Mouse (Mus musculus) CH12.LX (cell line): ENCODE results near the gene Gpr39. TPM values are rescaled to one million over a fixed set of nuclear protein-coding genes. Genes with fewer than 3 reads are reported as not detected.

Experiments
- DNase-seq: peaks from one replicate; pipeline ENCODE4 v3.0.0-alpha.2; 2013; ENCODE audit errors: extremely low read depth
- H3K27ac ChIP-seq: 2 replicates; pipeline ENCODE4 v1.5.1; 2012; ENCODE audit warnings: low read depth, mild to moderate bottlenecking, control low read depth, moderate library complexity; ENCODE audit not compliant: insufficient read depth
- H3K27me3 ChIP-seq: replicated peaks from 2 replicates; pipeline ENCODE3; 2012; ENCODE audit warnings: inconsistent platforms
- H3K36me3 ChIP-seq, 2 experiments: replicated peaks in 1 of 2; 2 replicates each; pipeline versions ENCODE3 to v1.6.1; 2012; ENCODE audit warnings: inconsistent platforms in 1 of 2, low read length in 1 of 2, mild to moderate bottlenecking in 1 of 2, mixed read lengths in 1 of 2, moderate library complexity in 1 of 2; ENCODE audit not compliant: control insufficient read depth in 1 of 2, insufficient read depth in 1 of 2
- H3K4me1 ChIP-seq, 2 experiments: 2 replicates each; pipeline ENCODE4 v1.6.1; 2012; ENCODE audit warnings: inconsistent platforms in 1 of 2, moderate library complexity in 1 of 2; ENCODE audit not compliant: insufficient read depth in 2 of 2, control insufficient read depth in 1 of 2
- H3K4me2 ChIP-seq: 2 replicates; pipeline ENCODE4 v1.6.1; 2012; ENCODE audit warnings: low read depth, mild to moderate bottlenecking, control low read depth; ENCODE audit not compliant: poor library complexity, insufficient read depth, severe bottlenecking
- H3K4me3 ChIP-seq, 3 experiments: fragments of 150-350 bp in 1 of 3; sonication (generic) in 1 of 3; replicated peaks in 1 of 3; 2 replicates each; pipeline versions ENCODE3 to v1.5.1; 2011 to 2012; ENCODE audit warnings: low read depth in 2 of 3, low read length in 2 of 3, mild to moderate bottlenecking in 2 of 3, moderate library complexity in 2 of 3, control low read depth in 1 of 3, improper control_type of control experiment in 1 of 3, inconsistent platforms in 1 of 3, mixed read lengths in 1 of 3; ENCODE audit not compliant: poor library complexity in 1 of 3
- H3K79me2 ChIP-seq: replicated peaks from 2 replicates; pipeline ENCODE4 v1.6.1; 2012; ENCODE audit warnings: mild to moderate bottlenecking, moderate library complexity; ENCODE audit not compliant: control insufficient read depth, poor library complexity, insufficient read depth, severe bottlenecking; ENCODE audit errors: extremely low read depth
- H3K9ac ChIP-seq: 2 replicates; pipeline ENCODE4 v1.6.1; 2012; ENCODE audit warnings: low read depth, mild to moderate bottlenecking, control low read depth, moderate library complexity; ENCODE audit not compliant: insufficient read depth
- H3K9me3 ChIP-seq: replicated peaks from 2 replicates; pipeline ENCODE3; 2012; ENCODE audit warnings: low read length, inconsistent platforms, mixed read lengths
- CTCF ChIP-seq, 2 experiments: IDR thresholded peaks in 1 of 2; conservative IDR thresholded peaks in 1 of 2; 2 replicates each; pipeline ENCODE4 v1.5.1; 2011 to 2012; ENCODE audit warnings: low read depth in 2 of 2, low read length in 2 of 2, improper control_type of control experiment in 1 of 2, inconsistent platforms in 1 of 2, mild to moderate bottlenecking in 1 of 2, moderate library complexity in 1 of 2
- ETS1 ChIP-seq: conservative IDR thresholded peaks from 2 replicates; pipeline ENCODE4 v1.6.1; 2012; ENCODE audit warnings: low read depth, mild to moderate bottlenecking, inconsistent platforms, low read length, improper control_type of control experiment, moderate library complexity
- HCFC1 ChIP-seq: IDR thresholded peaks from 2 replicates; pipeline ENCODE4 v1.6.1; 2012; ENCODE audit warnings: low read depth, mild to moderate bottlenecking, inconsistent platforms, low read length, improper control_type of control experiment
- MAFK ChIP-seq: IDR thresholded peaks from 2 replicates; pipeline ENCODE4 v1.6.1; 2011; ENCODE audit warnings: low read length, improper control_type of control experiment; ENCODE audit not compliant: insufficient replicate concordance
- MAX ChIP-seq: IDR thresholded peaks from 2 replicates; pipeline ENCODE4 v1.6.1; 2011; ENCODE audit warnings: low read length, improper control_type of control experiment
- MEF2A ChIP-seq: IDR thresholded peaks from 2 replicates; pipeline ENCODE4 v1.6.1; 2014; ENCODE audit warnings: low read depth, mild to moderate bottlenecking, inconsistent platforms, low read length, improper control_type of control experiment, borderline replicate concordance
- MXI1 ChIP-seq: IDR thresholded peaks from 2 replicates; pipeline ENCODE4 v1.6.1; 2011; ENCODE audit warnings: mild to moderate bottlenecking, low read depth, low read length, improper control_type of control experiment
- POLR2A ChIP-seq: IDR thresholded peaks from 2 replicates; pipeline ENCODE4 v1.6.1; 2011; ENCODE audit warnings: low read depth, mild to moderate bottlenecking, improper control_type of control experiment, low read length
- POLR2AphosphoS2 ChIP-seq: IDR thresholded peaks from 2 replicates; pipeline ENCODE4 v1.6.1; 2011; ENCODE audit warnings: low read depth, low read length, improper control_type of control experiment
- RAD21 ChIP-seq: IDR thresholded peaks from 2 replicates; pipeline ENCODE4 v1.6.1; 2011; ENCODE audit warnings: low read depth, mild to moderate bottlenecking, low read length, improper control_type of control experiment, moderate library complexity
- RCOR1 ChIP-seq: conservative IDR thresholded peaks from 2 replicates; pipeline ENCODE4 v1.6.1; 2012; ENCODE audit warnings: low read depth, mild to moderate bottlenecking, inconsistent platforms, low read length, improper control_type of control experiment
- SIN3A ChIP-seq: IDR thresholded peaks from 2 replicates; pipeline ENCODE4 v1.6.1; 2012; ENCODE audit warnings: low read length, improper control_type of control experiment, inconsistent platforms
- UBTF ChIP-seq: IDR thresholded peaks from 2 replicates; pipeline ENCODE4 v1.6.1; 2012; ENCODE audit warnings: low read depth, mild to moderate bottlenecking, inconsistent platforms, low read length, improper control_type of control experiment, moderate library complexity
- USF2 ChIP-seq: conservative IDR thresholded peaks from 2 replicates; pipeline ENCODE4 v1.6.1; 2011; ENCODE audit warnings: low read depth, low read length, improper control_type of control experiment
- ZC3H11A ChIP-seq: IDR thresholded peaks from 2 replicates; pipeline ENCODE4 v1.6.1; 2012; ENCODE audit warnings: low read depth, mild to moderate bottlenecking, inconsistent platforms, low read length, improper control_type of control experiment
- ZMIZ1 ChIP-seq: IDR thresholded peaks from 2 replicates; pipeline ENCODE4 v1.6.1; 2012; ENCODE audit warnings: low read depth, mild to moderate bottlenecking, inconsistent platforms, low read length, improper control_type of control experiment
- dilution Hi-C: fragments of 300-500 bp; cut with MboI; formaldehyde crosslinking; loops from 2 replicates; pipeline ENCODE4 v1.14.3; 2020; ENCODE audit warnings: low sequenced_read_pairs; ENCODE audit not compliant: extremely low pct_unique_long_range_greater_than_20kb, extremely low pct_ligation_motif_present
- in situ Hi-C: fragments of 300-500 bp; cut with MboI; formaldehyde crosslinking; loops from 3 replicates; pipeline ENCODE4 v1.14.3; 2019; ENCODE audit warnings: low sequenced_read_pairs, low pct_ligation_motif_present, low pct_unique_long_range_greater_than_20kb, mixed read lengths
- polyA plus RNA-seq: library from polyadenylated mRNA; unstranded; fragments of >175 nt; gene quantifications from 2 replicates; pipeline ENCODE4 v1.2.1, GENCODE M21; 2012; ENCODE audit warnings: low read depth; ENCODE audit not compliant: insufficient read length
- total RNA-seq, 2 experiments: library from RNA; depleted of rRNA; stranded (reverse); fragments of 300-350 nt in 1 of 2; fragments of >200 nt in 1 of 2; gene quantifications; 2 replicates each; pipeline ENCODE4 v1.2.3; 2012 to 2014

Gpr39 gene
- total and polyA plus RNA-seq, 3 experiments = not detected

- no peak overlapping the region for H3K9ac ChIP-seq
- peaks cover 41% of the 10 kb centered on the region for H3K9me3 ChIP-seq
- no peak overlapping the region for H3K4me3 ChIP-seq
- no peak for TF ChIP-seq POLR2A
- no peak for TF ChIP-seq MAX
- TF ChIP-seq USF2 = no peak
- TF ChIP-seq ZC3H11A = no peak
- TF ChIP-seq RAD21 = no peak
- TF ChIP-seq SIN3A = no peak
- no peak for TF ChIP-seq RCOR1
- no peak for TF ChIP-seq HCFC1
- TF ChIP-seq ZMIZ1 = no peak
- no peak for TF ChIP-seq POLR2AphosphoS2
- TF ChIP-seq MEF2A = no peak
- TF ChIP-seq UBTF = no peak
- no peak for TF ChIP-seq MXI1
- TF ChIP-seq ETS1 = no peak
- TF ChIP-seq MAFK = no peak
- no peak overlapping the region for H3K4me2 ChIP-seq
- dilution Hi-C loops = no loop called here
- DNase-seq = no peak
- H3K27ac ChIP-seq = no peak overlapping the region
- H3K4me1 ChIP-seq = no peaks in the 10 kb centered on the region
- no peaks in the 10 kb centered on the region for H3K36me3 ChIP-seq
- in situ Hi-C loops = no loop called here
- H3K27me3 ChIP-seq = no peaks in the 10 kb centered on the region
- H3K79me2 ChIP-seq = no peaks in the 10 kb centered on the region
These were observed 181.8 kb downstream of the Gpr39 start for GRCm38 (mm10) chr1:125858631-125859030.

- in situ Hi-C loops = no loop called here
- dilution Hi-C loops = no loop called here
- TF ChIP-seq POLR2AphosphoS2 (no peak), ETS1 (no peak), CTCF (conservative IDR thresholded peaks at IDR 0.05 in 1 of 2, IDR thresholded peaks at IDR 0.05 in 1 of 2; ENCODE audit: low read depth in 2 of 2, low read length in 2 of 2) (no peak)
These were observed 193.3 kb downstream of the Gpr39 start for GRCm38 (mm10) chr1:125870056-125870455.

More at GRCm38 (mm10) chr1:125870056-125870455, 193.3 kb downstream of the Gpr39 start:
- no peak overlapping the region for H3K9ac ChIP-seq
- no peaks in the 10 kb centered on the region for H3K36me3 ChIP-seq
- no peak for DNase-seq
- H3K4me3 ChIP-seq = no peak overlapping the region
- H3K9me3 ChIP-seq = peaks cover 54% of the 10 kb centered on the region
- H3K4me2 ChIP-seq = no peak overlapping the region
- no peaks in the 10 kb centered on the region for H3K27me3 ChIP-seq
- H3K27ac ChIP-seq = no peak overlapping the region
- H3K4me1 ChIP-seq = no peaks in the 10 kb centered on the region
- no peaks in the 10 kb centered on the region for H3K79me2 ChIP-seq
